Comparison of ENCODE assay signal across 8 mouse cellular contexts in genomic region chr11:77348985-77349384, GRCm38 (mm10).
DNase-seq lines count a peak whose midpoint lies in the region; ATAC-seq and TF ChIP-seq lines count a peak whose summit lies in the region.

No protein-coding gene starts in this region.

- peaks cover 17% of the 10 kb centered on the region for H3K4me1 ChIP-seq in erythroblast, embryonic 14.5 days (ENCODE audit: control insufficient read depth)
- peaks cover 6% of the 10 kb centered on the region; the same call in 1 of the 2 replicates for H3K4me1 ChIP-seq in forebrain, embryonic 14.5 days (ENCODE audit: control insufficient read depth, insufficient read depth, low read length)
- H3K4me1 ChIP-seq in liver, embryonic 13.5 days (replicated peaks): peaks cover 21% of the 10 kb centered on the region
- peaks cover 2% of the 10 kb centered on the region; the same call in 1 of the 2 replicates for H3K4me1 ChIP-seq in small intestine, adult 2 months (ENCODE audit: control insufficient read depth, insufficient read depth, insufficient read length, low read length)

- no peak overlapping the region for H3K27ac ChIP-seq in forebrain, embryonic 14.5 days (ENCODE audit: low read depth, low read length)
- no peak overlapping the region for H3K27ac ChIP-seq in liver, embryonic 13.5 days
- peak overlapping the region; percentile 53; the same call in 1 of the 2 replicates for H3K27ac ChIP-seq in small intestine, adult 2 months (ENCODE audit: insufficient read depth, low read depth, low read length)

- peak; percentile 85 for DNase-seq in CD4-positive, CD25-positive, alpha-beta regulatory T cell, adult 2 months (ENCODE audit: low read depth, low spot score)
- DNase-seq in forebrain, embryonic 14.5 days (ENCODE audit: low spot score): no peak
- DNase-seq in liver, embryonic 13.5 days: no peak
- DNase-seq in left cerebral cortex, adult 18-20 months (ENCODE audit: low spot score in 2 of 2): no peak
- DNase-seq in layer of hippocampus, postnatal 36 days: no peak

- no peak for TF ChIP-seq CTCF in small intestine, adult 2 months (IDR thresholded peaks at IDR 0.05; ENCODE audit: extremely low read depth, insufficient read length, insufficient replicate concordance, low read depth, low read length)

- peak overlapping the region; percentile 67 for H3K4me2 ChIP-seq in forebrain, embryonic 14.5 days (ENCODE audit: low read length)
- H3K4me2 ChIP-seq in liver, embryonic 13.5 days: peak overlapping the region; percentile 93

- WGBS in forebrain, embryonic 14.5 days: 39% methylated on average over 6 of the region's 6 CpGs
- 12% methylated on average over 6 of the region's 6 CpGs for WGBS in liver, embryonic 13.5 days (ENCODE audit: insufficient replicate concordance)
- WGBS in small intestine, adult 2 months: 21% methylated on average over 6 of the region's 6 CpGs

- H3K36me3 ChIP-seq in erythroblast, embryonic 14.5 days (ENCODE audit: control insufficient read depth): no peaks in the 10 kb centered on the region
- H3K36me3 ChIP-seq in forebrain, embryonic 14.5 days (ENCODE audit: control insufficient read depth, insufficient read depth, low read length): no peaks in the 10 kb centered on the region
- H3K36me3 ChIP-seq in liver, embryonic 13.5 days: no peaks in the 10 kb centered on the region
- H3K36me3 ChIP-seq in small intestine, adult 2 months (ENCODE audit: control insufficient read depth, insufficient read depth, low read length): no peaks in the 10 kb centered on the region

- no peak for TF ChIP-seq POLR2A in small intestine, adult 2 months (IDR thresholded peaks at IDR 0.05; ENCODE audit: low read depth, low read length)

- no peak for ATAC-seq in erythroblast, adult 5-6 weeks (replicated peaks; ENCODE audit: low FRiP score, poor library complexity, severe bottlenecking)
- no peak for ATAC-seq in forebrain, embryonic 14.5 days
- ATAC-seq in liver, embryonic 13.5 days (ENCODE audit: low read depth): no peak

- H3K9ac ChIP-seq in forebrain, embryonic 14.5 days (ENCODE audit: low read length): no peak overlapping the region
- peak overlapping the region; percentile 77 for H3K9ac ChIP-seq in liver, embryonic 13.5 days

- H3K9me3 ChIP-seq in erythroblast, embryonic 14.5 days (ENCODE audit: control insufficient read depth, low read length): no peaks in the 10 kb centered on the region
- no peaks in the 10 kb centered on the region for H3K9me3 ChIP-seq in forebrain, embryonic 14.5 days (replicated peaks; ENCODE audit: control insufficient read depth, low read length)
- no peaks in the 10 kb centered on the region for H3K9me3 ChIP-seq in liver, embryonic 13.5 days (replicated peaks)

- H3K27me3 ChIP-seq in erythroblast, embryonic 14.5 days (ENCODE audit: control insufficient read depth): peaks cover 23% of the 10 kb centered on the region
- H3K27me3 ChIP-seq in forebrain, embryonic 14.5 days (replicated peaks; ENCODE audit: control insufficient read depth, insufficient read depth, low read length): no peaks in the 10 kb centered on the region
- no peaks in the 10 kb centered on the region; the same call in 1 of the 2 replicates for H3K27me3 ChIP-seq in liver, embryonic 13.5 days
- no peaks in the 10 kb centered on the region for H3K27me3 ChIP-seq in small intestine, adult 2 months (ENCODE audit: control insufficient read depth, insufficient read depth, low read length)

- H3K4me3 ChIP-seq in erythroblast, embryonic 14.5 days (replicated peaks): peak overlapping the region; percentile 75
- H3K4me3 ChIP-seq in forebrain, embryonic 14.5 days (ENCODE audit: low read depth, low read length): no peak overlapping the region
- peak overlapping the region; percentile 71 for H3K4me3 ChIP-seq in liver, embryonic 13.5 days (replicated peaks)
- no peak overlapping the region for H3K4me3 ChIP-seq in small intestine, adult 2 months (ENCODE audit: low read depth, low read length)

Comparison
In these comparisons a context has a peak if more than half of its experiments do, and no peak if none do; other contexts are left out.
1. H3K4me3 ChIP-seq: peak in erythroblast, embryonic 14.5 days (single experiment) and liver, embryonic 13.5 days (single experiment); none in forebrain, embryonic 14.5 days (single experiment) and small intestine, adult 2 months (single experiment).